Mouse (Mus musculus) spleen, postnatal 4 days (tissue): ENCODE results near the gene Cacna1s.

Experiments used
- DNase-seq, 2 experiments: peaks; one replicate each; pipeline ENCODE4 v3.0.0; 2022; ENCODE audit warnings: low spot score in 2 of 2

Cacna1s gene

DNA sequence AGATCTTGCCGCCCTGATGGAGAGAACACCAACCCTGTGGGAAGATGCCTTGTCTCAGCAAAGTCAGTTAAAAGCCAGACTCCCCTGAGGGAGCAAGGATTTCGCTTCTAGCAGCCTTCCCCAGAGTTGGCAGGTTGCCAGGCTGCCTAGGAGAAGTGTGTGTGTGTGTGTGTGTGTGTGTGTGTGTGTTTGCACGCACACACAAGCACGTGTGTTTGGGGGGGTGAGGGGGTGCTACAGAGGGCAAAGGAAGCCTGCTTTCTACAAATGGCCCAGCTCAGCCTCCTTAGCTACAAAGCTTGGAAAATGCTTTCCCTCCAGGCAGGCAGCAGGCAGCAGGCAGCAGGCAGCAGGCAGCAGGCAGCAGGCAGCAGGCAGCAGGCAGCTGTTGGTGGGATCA lies 85.0 kb downstream of the Cacna1s start:
- peak; percentile 54 to 80 for DNase-seq

DNA sequence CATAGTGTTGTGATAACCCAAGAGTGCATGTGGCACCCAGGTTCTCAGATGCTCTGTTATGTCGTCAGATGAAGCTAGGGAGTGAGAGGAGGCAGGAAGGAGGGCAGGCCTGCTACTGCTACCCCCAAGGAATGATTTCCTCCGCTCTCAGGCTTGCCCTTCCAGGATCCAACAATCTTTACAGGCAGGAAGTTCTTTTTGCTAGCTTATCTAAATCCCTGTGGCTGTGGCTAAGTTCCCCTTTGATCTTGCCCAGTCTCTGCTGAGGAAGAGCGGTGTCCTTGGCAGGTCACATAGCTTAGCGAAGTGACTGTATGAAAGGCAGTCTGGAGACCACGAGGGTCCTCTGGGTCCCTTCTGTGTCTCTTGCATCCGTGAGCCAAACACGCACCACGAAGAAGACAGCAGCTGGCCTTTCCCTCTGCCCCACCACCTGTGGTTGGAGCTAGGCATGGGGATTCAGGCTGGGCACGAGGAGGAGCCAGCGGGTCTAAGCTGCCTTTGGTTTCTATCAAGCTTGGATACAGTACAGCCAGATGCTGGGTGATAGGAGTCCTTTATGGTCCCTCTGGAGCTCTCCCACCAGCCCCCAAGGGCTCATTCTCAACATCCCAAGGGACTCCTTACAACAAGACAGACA lies 85.8 kb downstream of the Cacna1s start:
- DNase-seq, result no peak

DNA sequence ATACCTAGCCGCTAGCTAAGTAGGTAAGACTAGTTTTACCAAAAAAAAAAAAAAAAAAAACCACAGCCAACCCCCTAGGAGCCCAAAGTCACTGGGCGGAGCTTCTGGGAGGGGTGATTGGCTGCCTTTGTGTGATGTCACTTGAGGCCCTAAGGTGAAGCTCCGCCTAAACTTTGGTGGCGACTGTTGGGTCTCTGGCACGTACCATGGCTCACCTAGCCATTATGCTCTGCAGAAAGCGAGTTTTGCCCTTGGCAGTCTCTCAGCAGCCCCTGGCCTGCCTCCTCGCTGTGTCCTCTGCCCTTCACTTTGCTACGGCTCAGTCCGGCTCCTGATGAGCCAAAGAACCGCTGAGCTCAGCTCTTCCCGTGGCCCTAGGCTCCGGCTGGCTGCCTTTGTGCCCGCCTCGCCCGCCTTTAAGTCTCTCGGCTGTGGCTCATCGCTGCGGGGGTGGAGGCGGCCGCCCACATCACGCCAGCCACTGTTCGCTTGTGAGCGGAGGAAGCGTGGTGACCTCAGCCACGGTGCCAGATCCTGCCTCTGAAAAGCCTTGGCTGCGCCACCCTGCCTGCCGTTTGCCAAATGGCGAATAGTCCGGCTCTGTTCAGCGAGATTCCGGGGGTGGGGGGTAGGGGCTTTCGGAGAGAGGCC lies 87.6 kb downstream of the Cacna1s start:
- DNase-seq, result peak; percentile 76 to 85

DNA sequence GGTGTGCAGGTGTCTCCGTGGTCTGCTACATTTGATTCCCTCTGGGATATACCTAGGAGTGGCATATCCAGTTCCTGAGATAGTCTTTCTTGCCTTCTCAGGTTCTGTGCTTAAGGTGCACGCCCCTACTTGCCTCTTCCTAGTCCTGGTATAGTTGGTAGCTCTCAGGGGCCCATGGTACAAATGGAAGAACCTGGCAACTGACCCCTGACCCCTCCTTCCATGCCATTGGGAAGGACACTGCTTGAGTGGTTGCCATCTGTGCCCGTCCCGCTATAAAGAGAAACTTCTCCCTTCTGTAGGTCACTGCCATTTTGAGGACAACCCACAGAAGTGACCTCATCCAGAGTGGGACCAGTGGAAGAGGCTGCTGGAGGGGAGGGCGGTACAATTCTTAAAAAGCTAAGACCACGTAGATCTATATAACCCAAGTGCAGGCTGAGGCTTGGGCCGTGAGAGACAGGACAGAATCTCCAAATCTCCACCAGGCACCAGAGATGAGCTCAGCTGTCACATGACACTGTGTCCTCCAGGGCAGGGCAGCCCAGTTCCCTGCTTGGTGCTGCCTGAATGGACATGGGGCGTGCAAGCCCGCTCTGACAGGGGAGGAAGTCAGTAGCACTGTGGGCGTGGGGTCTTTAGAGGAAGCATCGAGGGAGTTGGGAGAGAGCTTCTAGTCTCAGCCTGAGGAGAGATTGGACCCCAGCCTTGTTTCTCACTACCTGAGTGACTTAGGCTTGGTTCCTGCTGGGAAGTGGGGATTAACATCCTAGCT lies 88.8 kb downstream of the Cacna1s start:
- DNase-seq, result no peak

DNA sequence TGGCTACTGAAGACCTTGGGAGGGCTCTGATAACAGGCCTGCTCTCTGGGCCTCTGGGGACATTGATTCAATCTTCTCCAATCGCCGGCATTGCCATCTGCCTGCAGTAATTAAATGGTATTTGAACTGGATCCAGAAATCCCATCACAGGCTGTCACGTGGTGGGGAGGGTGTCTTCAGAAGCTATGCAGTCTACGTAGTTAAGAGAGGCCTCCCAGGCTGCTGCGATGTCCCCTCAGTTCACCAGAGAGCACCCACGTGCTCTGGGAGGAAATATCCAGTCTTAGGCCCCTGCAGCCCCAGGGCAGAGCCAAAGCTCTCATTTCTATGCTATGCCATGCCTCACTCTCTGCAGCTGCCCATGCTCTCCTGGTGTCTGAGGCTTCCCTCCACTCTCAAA lies 89.8 kb downstream of the Cacna1s start:
- no peak for DNase-seq

DNA sequence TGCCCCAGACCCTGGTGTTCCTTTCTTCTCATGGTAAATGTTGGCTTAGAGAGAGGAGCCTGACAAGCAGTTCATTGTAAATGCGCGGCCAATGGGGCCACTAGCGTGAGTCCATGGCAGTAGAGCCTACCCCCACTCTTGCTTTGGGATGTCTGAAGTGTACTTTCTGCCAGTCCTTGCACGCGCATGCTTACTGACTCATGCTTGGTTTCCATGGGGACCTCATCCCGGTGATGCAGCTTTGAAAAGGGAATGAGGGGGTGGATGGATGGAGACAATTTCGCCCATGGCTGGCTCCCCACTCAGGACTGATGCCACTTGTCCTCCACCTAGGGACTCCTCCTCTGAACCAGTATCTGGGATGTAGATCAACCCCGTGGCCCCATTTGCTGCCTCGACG lies 91.0 kb downstream of the Cacna1s start:
- DNase-seq, result no peak

DNA sequence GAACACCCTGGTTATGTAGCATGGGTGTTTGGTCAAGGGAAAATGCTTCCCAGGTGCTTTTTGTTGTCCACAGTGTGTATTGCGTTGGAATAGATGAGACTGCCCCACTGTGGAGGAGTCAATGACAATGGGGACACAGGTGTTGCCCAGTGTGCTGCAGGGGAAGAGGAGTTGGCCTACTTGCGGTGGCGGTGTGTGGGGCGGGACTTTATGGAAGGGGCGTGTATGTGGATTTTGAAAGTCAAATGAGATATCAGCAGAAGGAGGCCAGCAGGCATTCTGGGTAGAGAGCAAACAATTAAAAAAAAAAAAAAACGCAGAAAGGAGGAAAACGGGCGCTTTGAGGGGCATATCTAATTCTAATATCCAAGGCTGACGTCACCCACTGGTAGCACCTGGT lies 97.2 kb downstream of the Cacna1s start:
- DNase-seq, result no peak

DNA sequence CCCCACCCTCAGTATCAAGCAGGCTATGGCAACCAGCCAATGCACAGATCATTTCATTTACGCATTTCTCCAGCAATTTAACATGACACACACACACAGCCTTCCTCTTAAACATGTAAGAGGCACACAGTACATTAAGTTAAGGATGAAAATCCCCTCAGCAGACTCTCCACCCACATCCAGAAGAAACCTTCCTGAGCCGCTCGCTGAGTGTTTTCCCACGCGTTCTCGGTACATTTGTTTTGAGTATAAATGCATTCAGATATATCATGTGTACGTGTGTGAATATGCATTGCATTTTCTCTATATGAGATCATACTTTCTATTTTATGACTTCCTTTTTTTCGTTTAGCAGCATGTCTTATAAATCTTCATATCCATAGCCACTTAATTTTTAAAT lies 98.8 kb downstream of the Cacna1s start:
- DNase-seq, result no peak

DNA sequence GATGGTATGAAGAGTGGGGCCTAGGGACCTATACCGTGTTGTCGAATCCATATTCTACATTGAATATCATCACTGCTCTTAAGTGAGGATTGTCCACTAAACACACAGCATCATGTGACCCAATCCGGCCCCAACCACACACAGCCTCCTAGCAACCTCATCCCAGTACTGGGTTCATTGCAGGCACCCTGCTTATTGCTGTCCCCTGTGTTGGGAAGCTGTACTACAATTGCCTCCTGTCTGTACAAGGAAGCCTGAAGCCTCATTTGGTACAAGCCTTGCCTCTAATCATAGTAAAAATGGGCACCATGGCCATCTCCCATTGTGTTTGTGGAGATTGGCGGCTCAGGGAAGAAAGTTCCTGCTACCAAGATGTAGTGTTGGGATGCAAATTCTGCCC lies 103.8 kb downstream of the Cacna1s start:
- no peak for DNase-seq

DNA sequence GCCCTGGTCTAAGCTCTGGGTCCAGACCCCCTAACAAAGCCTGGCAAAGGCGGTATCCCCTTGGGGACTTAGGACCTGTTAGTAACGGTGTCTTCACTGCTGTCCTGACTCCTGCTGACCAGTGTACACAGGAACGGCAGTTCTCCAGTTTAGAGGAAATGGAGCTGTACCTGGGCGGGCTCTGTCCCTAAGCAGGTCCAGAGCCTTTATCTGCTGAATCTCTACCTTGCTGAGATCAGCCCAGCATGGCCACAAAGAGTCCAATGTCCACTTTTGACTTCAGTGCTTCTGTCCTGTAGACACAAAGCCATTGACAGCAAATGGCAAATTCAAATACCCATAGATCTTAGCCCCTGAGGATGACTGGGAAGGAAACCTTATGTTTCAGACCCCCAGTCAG lies 104.4 kb downstream of the Cacna1s start:
- no peak for DNase-seq

DNA sequence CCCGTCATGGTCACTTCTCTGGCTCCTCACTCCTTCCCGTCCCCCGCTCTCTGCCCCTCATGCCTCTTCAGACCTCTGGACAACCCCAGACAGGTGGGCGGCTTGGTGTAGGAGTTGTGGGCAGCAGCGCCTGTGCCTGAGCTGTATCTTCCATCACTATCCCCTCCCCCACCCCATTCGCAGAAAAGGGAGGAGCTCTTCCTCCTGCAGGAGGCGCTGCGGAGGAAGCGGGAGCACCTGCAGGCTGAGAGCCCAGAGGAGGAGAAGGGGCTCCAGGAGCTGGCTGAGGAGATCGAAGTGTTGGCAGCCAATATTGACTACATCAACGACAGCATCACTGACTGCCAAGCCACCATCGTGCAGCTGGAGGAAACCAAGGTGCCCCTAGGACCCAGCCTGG lies 107.3 kb downstream of the Cacna1s start:
- no peak for DNase-seq

DNA sequence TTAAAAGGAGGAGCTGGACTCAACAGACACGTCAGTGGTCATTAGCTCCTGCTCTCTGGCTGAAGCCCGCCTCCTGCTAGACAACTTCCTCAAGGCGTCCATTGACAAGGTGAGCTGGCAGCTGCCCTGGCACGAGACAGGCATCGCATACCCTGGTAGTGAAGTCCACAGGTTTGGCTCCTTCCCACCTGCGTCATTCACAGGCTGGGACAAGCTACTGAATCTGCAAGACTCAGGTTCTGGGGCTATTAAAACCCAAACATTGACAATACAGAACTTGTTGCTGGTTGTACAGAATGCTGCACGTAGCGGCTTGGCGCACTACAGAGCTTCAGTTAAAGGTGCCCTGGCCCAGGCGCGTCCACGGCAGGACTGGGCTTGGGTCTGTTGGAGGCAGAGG lies 107.7 kb downstream of the Cacna1s start:
- DNase-seq, result no peak

DNA sequence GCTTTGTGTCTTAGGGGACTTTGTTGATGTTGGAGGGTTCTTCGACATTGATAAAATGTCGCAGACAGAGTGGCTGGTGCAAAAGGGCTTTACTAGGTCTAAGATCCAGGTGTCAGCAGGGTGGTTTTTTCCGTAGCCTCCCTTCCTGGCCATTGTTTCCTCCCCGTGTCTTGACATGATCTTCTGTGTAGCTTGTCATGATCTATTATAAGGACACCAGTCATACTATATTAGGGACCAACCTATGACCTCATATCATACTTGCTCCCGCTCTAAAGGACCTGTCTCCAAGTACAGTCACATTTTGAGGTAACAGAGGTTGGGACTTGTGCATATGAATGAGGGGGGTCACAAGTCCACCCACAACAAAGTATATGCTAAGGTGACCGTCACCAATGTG lies 108.4 kb downstream of the Cacna1s start:
- DNase-seq, result no peak

DNA sequence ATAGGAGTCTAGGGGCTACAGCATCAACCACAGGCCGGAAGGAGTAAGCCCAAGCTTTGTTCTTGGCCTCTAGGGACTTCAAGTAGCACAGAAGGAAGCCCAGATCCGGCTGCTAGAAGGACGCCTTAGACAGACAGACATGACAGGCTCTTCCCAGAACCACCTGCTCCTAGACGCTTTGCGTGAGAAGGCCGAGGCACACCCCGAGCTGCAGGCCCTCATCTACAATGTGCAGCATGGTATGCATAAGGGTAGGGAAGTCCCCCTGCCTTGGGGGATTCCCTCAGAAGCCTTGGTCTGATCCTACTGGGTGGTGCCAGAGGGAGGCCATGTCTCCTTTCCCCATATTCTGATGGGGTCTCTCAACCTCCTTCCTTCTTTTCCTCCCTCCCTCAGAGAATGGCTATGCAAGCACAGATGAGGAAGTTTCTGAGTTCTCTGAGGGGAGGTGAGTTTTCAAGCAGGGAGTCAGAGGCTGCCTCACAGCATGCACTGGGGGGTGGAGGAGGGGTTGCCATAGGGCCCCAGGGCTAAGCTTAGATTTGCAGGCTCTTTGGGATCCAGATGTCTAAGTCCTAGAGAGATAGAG lies 108.9 kb downstream of the Cacna1s start:
- no peak for DNase-seq

DNA sequence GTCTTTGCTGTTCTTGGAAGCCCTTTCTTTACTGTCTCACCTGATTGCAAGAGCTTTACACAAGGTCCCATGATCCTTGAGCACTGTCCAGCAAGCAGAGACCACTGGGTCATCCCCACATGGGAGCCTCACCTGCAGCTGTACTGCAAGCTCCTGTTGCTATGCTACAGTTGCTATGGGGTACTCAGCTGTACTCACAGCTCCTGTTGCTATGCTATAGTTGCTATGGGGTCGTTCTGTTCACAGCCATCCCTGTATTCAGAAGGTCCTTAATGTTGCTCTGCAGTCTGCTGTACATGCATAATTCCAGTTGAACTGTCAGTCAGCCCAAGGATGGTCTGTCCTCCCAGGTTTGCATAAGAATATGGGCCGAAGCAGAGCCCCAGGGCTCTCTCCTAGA lies 112.9 kb downstream of the Cacna1s start:
- no peak for DNase-seq

DNA sequence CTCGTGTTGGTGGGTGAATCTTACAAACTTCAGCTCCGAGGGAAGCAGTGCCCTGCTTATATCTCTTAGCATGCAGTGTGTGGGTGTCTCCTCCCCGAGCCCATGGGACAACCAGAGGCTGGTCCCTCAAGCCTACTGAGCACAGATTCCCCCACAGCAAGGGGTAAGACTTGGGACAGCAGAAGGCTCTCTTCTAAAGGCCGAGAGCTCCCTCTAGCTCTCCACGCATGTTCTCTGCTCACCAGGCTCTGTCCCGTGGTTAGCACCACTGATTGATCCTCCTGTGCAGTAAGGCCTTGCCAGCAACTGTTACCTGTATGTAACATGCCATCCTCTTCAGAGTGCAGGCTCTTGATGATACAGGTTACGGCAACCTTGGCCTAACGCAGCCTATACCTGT lies 115.1 kb downstream of the Cacna1s start:
- no peak for DNase-seq
